Mouse (Mus musculus): ENCODE measurements around the gene Lrfn3. TPM values are rescaled to one million over a fixed set of nuclear protein-coding genes. Genes with fewer than 3 reads are reported as not detected.

The Lrfn3 gene
- polyA plus RNA-seq, 1 experiment from 2014 or later, result 13.9 TPM

GRCm38 (mm10) chr7:30313666-30314320, 48.8 kb downstream of the Lrfn3 start:
- H3K9ac ChIP-seq (replicated peaks; ENCODE audit: low read length), result no peak overlapping the region
- no peak for ATAC-seq (ENCODE audit: low FRiP score, low TSS enrichment)
- no peaks in the 10 kb centered on the region for H3K9me3 ChIP-seq (ENCODE audit: control insufficient read depth, low read length)
- peaks cover 7% of the 10 kb centered on the region for H3K4me1 ChIP-seq (ENCODE audit: control insufficient read depth, insufficient read depth, low read length)
- H3K27me3 ChIP-seq (ENCODE audit: control insufficient read depth, insufficient read depth, low read length), result no peaks in the 10 kb centered on the region
- DNase-seq, result no peak
- peaks cover 21% of the 10 kb centered on the region for H3K36me3 ChIP-seq (ENCODE audit: control insufficient read depth, insufficient read depth, low read length)
- H3K4me2 ChIP-seq (ENCODE audit: low read length), result no peak overlapping the region
- WGBS, result 52% methylated on average over 27 of the region's 27 CpGs
- no peak overlapping the region for H3K27ac ChIP-seq (replicated peaks; ENCODE audit: low read depth, low read length)
- no peak overlapping the region for H3K4me3 ChIP-seq (replicated peaks; ENCODE audit: low read depth, low read length)

GRCm38 (mm10) chr7:30310136-30310535, 52.4 kb downstream of the Lrfn3 start:
- Histone ChIP-seq H3K9me3 (ENCODE audit: control insufficient read depth, low read length) (no peaks in the 10 kb centered on the region), H3K27me3 (ENCODE audit: control insufficient read depth, insufficient read depth, low read length) (no peaks in the 10 kb centered on the region), H3K27ac (replicated peaks; ENCODE audit: low read depth, low read length) (no peak overlapping the region), H3K4me2 (ENCODE audit: low read length) (peak overlapping the region; percentile 86; the same call in 1 of the 2 replicates), H3K4me3 (replicated peaks; ENCODE audit: low read depth, low read length) (no peak overlapping the region), H3K4me1 (ENCODE audit: control insufficient read depth, insufficient read depth, low read length) (peaks cover 12% of the 10 kb centered on the region), H3K9ac (replicated peaks; ENCODE audit: low read length) (no peak overlapping the region), H3K36me3 (ENCODE audit: control insufficient read depth, insufficient read depth, low read length) (peaks cover 43% of the 10 kb centered on the region)
- WGBS, result 92% methylated on average over 12 of the region's 12 CpGs
- no peak for DNase-seq
- no peak for ATAC-seq (ENCODE audit: low FRiP score, low TSS enrichment)

- Histone ChIP-seq H3K9me3 (ENCODE audit: control insufficient read depth, low read length) (no peaks in the 10 kb centered on the region), H3K36me3 (ENCODE audit: control insufficient read depth, insufficient read depth, low read length) (peaks cover 46% of the 10 kb centered on the region), H3K27ac (replicated peaks; ENCODE audit: low read depth, low read length) (no peak overlapping the region), H3K4me3 (replicated peaks; ENCODE audit: low read depth, low read length) (peak overlapping the region; percentile 70), H3K4me2 (ENCODE audit: low read length) (peak overlapping the region; percentile 86), H3K9ac (replicated peaks; ENCODE audit: low read length) (peak overlapping the region; percentile 71), H3K4me1 (ENCODE audit: control insufficient read depth, insufficient read depth, low read length) (peaks cover 12% of the 10 kb centered on the region), H3K27me3 (ENCODE audit: control insufficient read depth, insufficient read depth, low read length) (no peaks in the 10 kb centered on the region)
- DNase-seq, result no peak
- no peak for ATAC-seq (ENCODE audit: low FRiP score, low TSS enrichment)
- WGBS, result 68% methylated on average over 15 of the region's 15 CpGs
Measured at GRCm38 (mm10) chr7:30309395-30310129, 53.0 kb downstream of the Lrfn3 start.

GRCm38 (mm10) chr7:30308076-30309005, 54.2 kb downstream of the Lrfn3 start, which contains the start of gene Alkbh6:
Gene Alkbh6 (plus strand): TSS chr7:30308717.
- ATAC-seq (ENCODE audit: low FRiP score, low TSS enrichment) (peak; percentile 99), DNase-seq (peak; percentile 96)
- peak within 1 kb of the TSS; percentile 86 for H3K4me2 ChIP-seq (ENCODE audit: low read length)
- 5% methylated on average over 27 of the region's 27 CpGs for WGBS
- peak within 1 kb of the TSS; percentile 81 for H3K27ac ChIP-seq (replicated peaks; ENCODE audit: low read depth, low read length)
- H3K9ac ChIP-seq (replicated peaks; ENCODE audit: low read length), result peak within 1 kb of the TSS; percentile 71
- no peaks in the 10 kb centered on the region for H3K27me3 ChIP-seq (ENCODE audit: control insufficient read depth, insufficient read depth, low read length)
- peaks cover 52% of the 10 kb centered on the region for H3K36me3 ChIP-seq (ENCODE audit: control insufficient read depth, insufficient read depth, low read length)
- H3K4me1 ChIP-seq (ENCODE audit: control insufficient read depth, insufficient read depth, low read length), result peaks cover 12% of the 10 kb centered on the region
- H3K4me3 ChIP-seq (replicated peaks; ENCODE audit: low read depth, low read length), result peak within 1 kb of the TSS; percentile 70
- H3K9me3 ChIP-seq (ENCODE audit: control insufficient read depth, low read length), result no peaks in the 10 kb centered on the region

GRCm38 (mm10) chr7:30306083-30306779, 56.3 kb downstream of the Lrfn3 start:
- Histone ChIP-seq H3K27ac (replicated peaks; ENCODE audit: low read depth, low read length) (0 out of 2 replicates have a peak overlapping the region, but pooled peaks have one; percentile 32), H3K4me1 (ENCODE audit: control insufficient read depth, insufficient read depth, low read length) (peaks cover 12% of the 10 kb centered on the region), H3K36me3 (ENCODE audit: control insufficient read depth, insufficient read depth, low read length) (peaks cover 56% of the 10 kb centered on the region), H3K27me3 (ENCODE audit: control insufficient read depth, insufficient read depth, low read length) (no peaks in the 10 kb centered on the region), H3K9ac (replicated peaks; ENCODE audit: low read length) (no peak overlapping the region), H3K4me2 (ENCODE audit: low read length) (no peak overlapping the region), H3K9me3 (ENCODE audit: control insufficient read depth, low read length) (no peaks in the 10 kb centered on the region), H3K4me3 (replicated peaks; ENCODE audit: low read depth, low read length) (no peak overlapping the region)
- ATAC-seq (ENCODE audit: low FRiP score, low TSS enrichment), result no peak
- DNase-seq, result peak; percentile 42
- 91% methylated on average over 16 of the region's 16 CpGs for WGBS

Other genes with a start within 250 kb of the Lrfn3 start
- gene Zfp382, start 240.8 kb downstream of the Lrfn3 start, polyA plus RNA-seq (2014; fragmentation: Nextera tagmentation; extraction: Ambion mirVana), result 10.7 and 11.7 TPM in 2 replicates
- gene Zfp146, start 193.0 kb downstream of the Lrfn3 start, polyA plus RNA-seq (2014; fragmentation: Nextera tagmentation; extraction: Ambion mirVana), result 18.5 and 19.7 TPM in 2 replicates
- 5.5 TPM in 2 replicates for gene Cox7a1, start 178.6 kb downstream of the Lrfn3 start, polyA plus RNA-seq (2014; fragmentation: Nextera tagmentation; extraction: Ambion mirVana)
- 53.0 and 70.5 TPM in 2 replicates for gene Capns1, start 164.0 kb downstream of the Lrfn3 start, polyA plus RNA-seq (2014; fragmentation: Nextera tagmentation; extraction: Ambion mirVana)
- 176 and 240 TPM in 2 replicates for gene Polr2i, start 130.8 kb downstream of the Lrfn3 start, polyA plus RNA-seq (2014; fragmentation: Nextera tagmentation; extraction: Ambion mirVana)
- gene Tbcb, start 130.5 kb downstream of the Lrfn3 start, polyA plus RNA-seq (2014; fragmentation: Nextera tagmentation; extraction: Ambion mirVana), result 337 and 360 TPM in 2 replicates
- gene Ovol3, start 127.0 kb downstream of the Lrfn3 start, polyA plus RNA-seq (2014; fragmentation: Nextera tagmentation; extraction: Ambion mirVana), result not detected in 2 replicates
- 0.58 and 0.61 TPM in 2 replicates for gene Thap8, start 82.7 kb downstream of the Lrfn3 start, polyA plus RNA-seq (2014; fragmentation: Nextera tagmentation; extraction: Ambion mirVana)
- 2.5 and 5.0 TPM in 2 replicates for gene Wdr62, start 82.4 kb downstream of the Lrfn3 start, polyA plus RNA-seq (2014; fragmentation: Nextera tagmentation; extraction: Ambion mirVana)
- 121 and 131 TPM in 2 replicates for gene Clip3, start 71.0 kb downstream of the Lrfn3 start, polyA plus RNA-seq (2014; fragmentation: Nextera tagmentation; extraction: Ambion mirVana)
- gene Alkbh6, start 54.1 kb downstream of the Lrfn3 start, polyA plus RNA-seq (2014; fragmentation: Nextera tagmentation; extraction: Ambion mirVana), result 107 and 145 TPM in 2 replicates
- 9.3 and 10.2 TPM in 2 replicates for gene Syne4, start 48.0 kb downstream of the Lrfn3 start, polyA plus RNA-seq (2014; fragmentation: Nextera tagmentation; extraction: Ambion mirVana)
- gene E130208F15Rik, start 41.0 kb downstream of the Lrfn3 start, polyA plus RNA-seq (2014; fragmentation: Nextera tagmentation; extraction: Ambion mirVana), result not detected in 2 replicates
- gene Sdhaf1, start 38.9 kb downstream of the Lrfn3 start, polyA plus RNA-seq (2014; fragmentation: Nextera tagmentation; extraction: Ambion mirVana), result 19.8 and 20.4 TPM in 2 replicates
- gene Tyrobp, start 51.0 kb upstream of the Lrfn3 start, polyA plus RNA-seq (2014; fragmentation: Nextera tagmentation; extraction: Ambion mirVana), result 11.4 and 29.7 TPM in 2 replicates
- 0.58 TPM in 1 of 2 replicates, not detected in the other for gene Hcst, start 57.1 kb upstream of the Lrfn3 start, polyA plus RNA-seq (2014; fragmentation: Nextera tagmentation; extraction: Ambion mirVana)
- gene Nfkbid, start 59.0 kb upstream of the Lrfn3 start, polyA plus RNA-seq (2014; fragmentation: Nextera tagmentation; extraction: Ambion mirVana), result 1.4 and 2.3 TPM in 2 replicates
- gene Aplp1, start 82.8 kb upstream of the Lrfn3 start, polyA plus RNA-seq (2014; fragmentation: Nextera tagmentation; extraction: Ambion mirVana), result 662 and 710 TPM in 2 replicates
- gene Kirrel2, start 94.9 kb upstream of the Lrfn3 start, polyA plus RNA-seq (2014; fragmentation: Nextera tagmentation; extraction: Ambion mirVana), result 5.0 and 5.7 TPM in 2 replicates
- 0.74 and 1.4 TPM in 2 replicates for gene Nphs1, start 95.5 kb upstream of the Lrfn3 start, polyA plus RNA-seq (2014; fragmentation: Nextera tagmentation; extraction: Ambion mirVana)
- not detected in 2 replicates for gene Prodh2, start 130.8 kb upstream of the Lrfn3 start, polyA plus RNA-seq (2014; fragmentation: Nextera tagmentation; extraction: Ambion mirVana)
- gene Arhgap33, start 172.3 kb upstream of the Lrfn3 start, polyA plus RNA-seq (2014; fragmentation: Nextera tagmentation; extraction: Ambion mirVana), result 101 and 129 TPM in 2 replicates
- gene Hspb6, start 189.4 kb upstream of the Lrfn3 start, polyA plus RNA-seq (2014; fragmentation: Nextera tagmentation; extraction: Ambion mirVana), result 6.3 and 7.4 TPM in 2 replicates
- gene Proser3, start 189.5 kb upstream of the Lrfn3 start, polyA plus RNA-seq (2014; fragmentation: Nextera tagmentation; extraction: Ambion mirVana), result 7.4 and 10.9 TPM in 2 replicates
- 49.9 and 59.1 TPM in 2 replicates for gene Lin37, start 197.1 kb upstream of the Lrfn3 start, polyA plus RNA-seq (2014; fragmentation: Nextera tagmentation; extraction: Ambion mirVana)
- gene U2af1l4, start 200.5 kb upstream of the Lrfn3 start, polyA plus RNA-seq (2014; fragmentation: Nextera tagmentation; extraction: Ambion mirVana), result 103 and 104 TPM in 2 replicates
- gene Gm49396, start 200.6 kb upstream of the Lrfn3 start, polyA plus RNA-seq (2014; fragmentation: Nextera tagmentation; extraction: Ambion mirVana), result 8.2 and 11.8 TPM in 2 replicates
- gene Psenen, start 200.9 kb upstream of the Lrfn3 start, polyA plus RNA-seq (2014; fragmentation: Nextera tagmentation; extraction: Ambion mirVana), result 99.1 and 135 TPM in 2 replicates
- 2.8 and 5.8 TPM in 2 replicates for gene Igflr1, start 202.7 kb upstream of the Lrfn3 start, polyA plus RNA-seq (2014; fragmentation: Nextera tagmentation; extraction: Ambion mirVana)
- 13.1 and 15.4 TPM in 2 replicates for gene Kmt2b, start 226.0 kb upstream of the Lrfn3 start, polyA plus RNA-seq (2014; fragmentation: Nextera tagmentation; extraction: Ambion mirVana)
- 0.34 and 0.47 TPM in 2 replicates for gene Zbtb32, start 236.1 kb upstream of the Lrfn3 start, polyA plus RNA-seq (2014; fragmentation: Nextera tagmentation; extraction: Ambion mirVana)

Measured in midbrain, embryonic 14.5 days (tissue).